Mouse (Mus musculus): Measurements from ENCODE around the gene Mms19. TPM values are rescaled to one million over a fixed set of nuclear protein-coding genes. Genes with fewer than 3 reads are reported as not detected.

Gene Mms19
- 15.0 and 17.6 TPM in 2 replicates for polyA plus RNA-seq (2015; fragmentation: Nextera tagmentation; extraction: Ambion mirVana)

GRCm38 (mm10) chr19:41980819-41981594, at the start of gene Mms19:
Gene Mms19, minus strand, starts transcription at chr19:41981157.

GRCm38 (mm10) chr19:41981595-41981927, 604 bp upstream of the Mms19 start, which contains the start of gene Ubtd1:
Gene Ubtd1, plus strand, starts transcription at chr19:41981763.

GRCm38 (mm10) chr19:41933179-41934086, 47.5 kb downstream of the Mms19 start, which contains the start of the genes Exosc1 and Zdhhc16:
Gene Exosc1, minus strand, starts transcription at chr19:41933423.
Gene Zdhhc16, plus strand, starts transcription at chr19:41933480.

GRCm38 (mm10) chr19:41911178-41912073, 69.5 kb downstream of the Mms19 start, which contains the start of gene Pgam1:
Gene Pgam1, plus strand, starts transcription at chr19:41911923.

GRCm38 (mm10) chr19:41895460-41896318, 85.3 kb downstream of the Mms19 start, which contains the start of gene Rrp12:
Gene Rrp12, minus strand, starts transcription at chr19:41896173.

Other genes starting within 250 kb of the Mms19 start
- 0.04 TPM in 1 of 2 replicates, not detected in the other for gene Slit1, start 237.5 kb downstream of the Mms19 start, polyA plus RNA-seq (2015; fragmentation: Nextera tagmentation; extraction: Ambion mirVana)
- gene Arhgap19, start 179.1 kb downstream of the Mms19 start, polyA plus RNA-seq (2015; fragmentation: Nextera tagmentation; extraction: Ambion mirVana) = 4.6 and 4.9 TPM in 2 replicates
- 3.6 TPM in 2 replicates for gene Frat1, start 151.2 kb downstream of the Mms19 start, polyA plus RNA-seq (2015; fragmentation: Nextera tagmentation; extraction: Ambion mirVana)
- 2.6 and 2.9 TPM in 2 replicates for gene Frat2, start 133.0 kb downstream of the Mms19 start, polyA plus RNA-seq (2015; fragmentation: Nextera tagmentation; extraction: Ambion mirVana)
- 19.6 and 19.9 TPM in 2 replicates for gene Rrp12, start 85.0 kb downstream of the Mms19 start, polyA plus RNA-seq (2015; fragmentation: Nextera tagmentation; extraction: Ambion mirVana)
- gene Pgam1, start 69.2 kb downstream of the Mms19 start, polyA plus RNA-seq (2015; fragmentation: Nextera tagmentation; extraction: Ambion mirVana) = 510 and 595 TPM in 2 replicates
- 49.6 and 52.1 TPM in 2 replicates for gene Exosc1, start 47.7 kb downstream of the Mms19 start, polyA plus RNA-seq (2015; fragmentation: Nextera tagmentation; extraction: Ambion mirVana)
- 46.1 and 48.3 TPM in 2 replicates for gene Zdhhc16, start 47.7 kb downstream of the Mms19 start, polyA plus RNA-seq (2015; fragmentation: Nextera tagmentation; extraction: Ambion mirVana)
- gene Ubtd1, start 606 bp upstream of the Mms19 start, polyA plus RNA-seq (2015; fragmentation: Nextera tagmentation; extraction: Ambion mirVana) = 21.8 and 24.0 TPM in 2 replicates
- gene Ankrd2, start 54.8 kb upstream of the Mms19 start, polyA plus RNA-seq (2015; fragmentation: Nextera tagmentation; extraction: Ambion mirVana) = not detected in 2 replicates
- gene Hoga1, start 64.5 kb upstream of the Mms19 start, polyA plus RNA-seq (2015; fragmentation: Nextera tagmentation; extraction: Ambion mirVana) = 1.7 and 1.8 TPM in 2 replicates
- gene 4933411K16Rik, start 71.1 kb upstream of the Mms19 start, polyA plus RNA-seq (2015; fragmentation: Nextera tagmentation; extraction: Ambion mirVana) = not detected in 2 replicates
- gene Morn4, start 105.2 kb upstream of the Mms19 start, polyA plus RNA-seq (2015; fragmentation: Nextera tagmentation; extraction: Ambion mirVana) = 6.0 and 6.1 TPM in 2 replicates
- gene Pi4k2a, start 109.3 kb upstream of the Mms19 start, polyA plus RNA-seq (2015; fragmentation: Nextera tagmentation; extraction: Ambion mirVana) = 20.0 and 20.7 TPM in 2 replicates
- gene Avpi1, start 147.9 kb upstream of the Mms19 start, polyA plus RNA-seq (2015; fragmentation: Nextera tagmentation; extraction: Ambion mirVana) = 48.0 and 50.8 TPM in 2 replicates
- gene Marveld1, start 166.2 kb upstream of the Mms19 start, polyA plus RNA-seq (2015; fragmentation: Nextera tagmentation; extraction: Ambion mirVana) = 25.2 and 25.9 TPM in 2 replicates
- gene Zfyve27, start 182.8 kb upstream of the Mms19 start, polyA plus RNA-seq (2015; fragmentation: Nextera tagmentation; extraction: Ambion mirVana) = 13.7 and 17.0 TPM in 2 replicates
- gene Sfrp5, start 221.1 kb upstream of the Mms19 start, polyA plus RNA-seq (2015; fragmentation: Nextera tagmentation; extraction: Ambion mirVana) = 0.22 and 0.28 TPM in 2 replicates